Mouse (Mus musculus) bone marrow, adult 2 months (tissue): ENCODE measurements around the gene Cpm.

ENCODE experiments used
- CTCF ChIP-seq: fragments of 200-500 bp; IDR thresholded peaks from 2 replicates; pipeline ENCODE4 v1.5.1; 2011; ENCODE audit warnings: low read length, control low read depth; ENCODE audit not compliant: control insufficient read depth, insufficient read depth
- POLR2A ChIP-seq: fragments of 200-500 bp; IDR thresholded peaks from 2 replicates; pipeline ENCODE4 v1.6.1; 2011; ENCODE audit warnings: low read depth, mild to moderate bottlenecking, control low read depth, low read length, borderline replicate concordance; ENCODE audit not compliant: control insufficient read depth

- TF ChIP-seq POLR2A (no peak), CTCF (no peak)
Observed at GRCm38 (mm10) chr10:117615239-117615638, 14.1 kb upstream of the Cpm start.
